ENCODE assay signal across 8 mouse cellular contexts in genomic region chr10:78184531-78185380, GRCm38 (mm10). TPM values are rescaled to one million over a fixed set of nuclear protein-coding genes. Genes with fewer than 3 reads are reported as not detected.
A peak's percentile ranks its signal among the peaks of the same experiment; 100 is the strongest.
DNase-seq lines count a peak whose midpoint lies in the region; ATAC-seq and TF ChIP-seq lines count a peak whose summit lies in the region.

TSS of gene Pwp2 (minus strand) at chr10:78185149.

- intact Hi-C loops in gastrocnemius, adult 2 months (cut with DNase I): loop anchor here (10.0 kb wide), 1 partner anchor 210 kb away; no protein-coding TSS in a partner anchor

- peaks cover 73% of the 10 kb centered on the region for H3K36me3 ChIP-seq in megakaryocyte, embryonic 14.5 days (replicated peaks; ENCODE audit: low read length)

- no peaks in the 10 kb centered on the region for H3K27me3 ChIP-seq in megakaryocyte, embryonic 14.5 days (replicated peaks)

- ATAC-seq in common myeloid progenitor, adult 5-6 weeks (replicated peaks; ENCODE audit: low read depth, poor library complexity, severe bottlenecking): peak; percentile 86

- no peaks in the 10 kb centered on the region for H3K9me3 ChIP-seq in megakaryocyte, embryonic 14.5 days

- peak; percentile 98 for DNase-seq in ZHBTc4 (ENCODE audit: low read depth, low spot score)
- DNase-seq in gastrocnemius, adult 2 months: peak; percentile 94
- peak; percentile 69 for DNase-seq in hindlimb bud, embryonic 11.5 days (ENCODE audit: extremely low spot score, low read depth, low spot score)
- peak; percentile 77 to 87 for DNase-seq in left cerebral cortex, adult 8-10 months (ENCODE audit: low spot score in 2 of 2)
- DNase-seq in right cerebral cortex, postnatal 10 days (ENCODE audit: low spot score in 2 of 2): peak; percentile 93 to 94
- peak; percentile 82 for DNase-seq in urinary bladder, postnatal 25 days (ENCODE audit: low spot score)

- TF ChIP-seq CTCF in gastrocnemius, adult 2 months (IDR thresholded peaks at IDR 0.05): peak; percentile 9; the same call in 1 of the 2 replicates

- H3K4me1 ChIP-seq in megakaryocyte, embryonic 14.5 days: peaks cover 38% of the 10 kb centered on the region

- H3K27ac ChIP-seq in gastrocnemius, adult 2 months: peak within 1 kb of the TSS; percentile 95

- peak within 1 kb of the TSS; percentile 89 for H3K4me3 ChIP-seq in gastrocnemius, adult 2 months
- H3K4me3 ChIP-seq in megakaryocyte, embryonic 14.5 days (replicated peaks): peak within 1 kb of the TSS; percentile 95

RNA-seq across cellular contexts. Expression of gene Pwp2, which starts in this region (rescaled TPM):
- total RNA-seq in common myeloid progenitor, adult 5-6 weeks (2017): 29.2 and 32.2 TPM in 2 replicates
- 10 to 100 TPM; 10.7 to 11.0 TPM for total RNA-seq in gastrocnemius, adult 2 months (2021)
- 10 to 100 TPM; 17.5 to 20.3 (median 19.2) TPM for total RNA-seq in left cerebral cortex, adult 8-10 months (2022)
- 1.3 and 2.9 TPM in 2 replicates for polyA plus RNA-seq in megakaryocyte, embryonic 14.5 days (2012; ENCODE audit: insufficient read depth, low replicate concordance)

Comparison
In these comparisons a context has a peak if more than half of its experiments do, and no peak if none do; other contexts are left out.
1. Peak in every context shown above with its lines: DNase-seq, ATAC-seq, H3K4me3 ChIP-seq and H3K27ac ChIP-seq.